Mouse (Mus musculus) kidney, postnatal 14 days (tissue): ENCODE results near the gene Ncoa3.

ENCODE experiments used
- DNase-seq: peaks from one replicate; pipeline ENCODE4 v3.0.0; 2022; ENCODE audit warnings: mixed read lengths

The Ncoa3 gene

GRCm38 (mm10) chr2:166003004-166003403, 10.6 kb downstream of the Ncoa3 start:
- DNase-seq = no peak

GRCm38 (mm10) chr2:166007046-166007445, 14.6 kb downstream of the Ncoa3 start:
- no peak for DNase-seq

- DNase-seq = no peak
These were observed 16.3 kb downstream of the Ncoa3 start for GRCm38 (mm10) chr2:166008558-166009392.

- no peak for DNase-seq
These were observed 17.0 kb downstream of the Ncoa3 start for GRCm38 (mm10) chr2:166009393-166009947.

- DNase-seq = peak; percentile 49
These were observed 17.9 kb downstream of the Ncoa3 start for GRCm38 (mm10) chr2:166010321-166010720.

- no peak for DNase-seq
These were observed 19.0 kb downstream of the Ncoa3 start for GRCm38 (mm10) chr2:166011422-166011821.

- no peak for DNase-seq
These were observed 19.7 kb downstream of the Ncoa3 start for GRCm38 (mm10) chr2:166012145-166012544.

- no peak for DNase-seq
These were observed 26.3 kb downstream of the Ncoa3 start for GRCm38 (mm10) chr2:166018769-166019168.

- no peak for DNase-seq
These were observed 27.6 kb downstream of the Ncoa3 start for GRCm38 (mm10) chr2:166020026-166020425.

- peak; percentile 55 for DNase-seq
These were observed 28.7 kb downstream of the Ncoa3 start for GRCm38 (mm10) chr2:166021073-166021610.

- DNase-seq = peak; percentile 75
These were observed 29.2 kb downstream of the Ncoa3 start for GRCm38 (mm10) chr2:166021642-166022041.

- DNase-seq = peak; percentile 75
These were observed 29.9 kb downstream of the Ncoa3 start for GRCm38 (mm10) chr2:166022327-166022726.

GRCm38 (mm10) chr2:166024079-166024478, 31.6 kb downstream of the Ncoa3 start:
- no peak for DNase-seq

GRCm38 (mm10) chr2:166024621-166025020, 32.2 kb downstream of the Ncoa3 start:
- DNase-seq = no peak

GRCm38 (mm10) chr2:166025943-166026342, 33.5 kb downstream of the Ncoa3 start:
- no peak for DNase-seq

GRCm38 (mm10) chr2:166027834-166028233, 35.4 kb downstream of the Ncoa3 start:
- DNase-seq = no peak

GRCm38 (mm10) chr2:166029232-166029631, 36.8 kb downstream of the Ncoa3 start:
- no peak for DNase-seq

GRCm38 (mm10) chr2:166030256-166030995, 38.0 kb downstream of the Ncoa3 start:
- DNase-seq = no peak

- DNase-seq = peak; percentile 86
These were observed 38.9 kb downstream of the Ncoa3 start for GRCm38 (mm10) chr2:166031120-166031929.

- DNase-seq = no peak
These were observed 40.2 kb downstream of the Ncoa3 start for GRCm38 (mm10) chr2:166032628-166033027.

GRCm38 (mm10) chr2:166034967-166035490, 42.6 kb downstream of the Ncoa3 start:
- DNase-seq = peak; percentile 51

- peak; percentile 76 for DNase-seq
These were observed 43.3 kb downstream of the Ncoa3 start for GRCm38 (mm10) chr2:166035725-166036124.
